Mouse (Mus musculus): ENCODE results near the gene Tmem132e. TPM values are rescaled to one million over a fixed set of nuclear protein-coding genes. Genes with fewer than 3 reads are reported as not detected.

Tmem132e gene
- 0.04 TPM in 1 of 2 replicates, not detected in the other for polyA plus RNA-seq (2015; fragmentation: Nextera tagmentation; extraction: Ambion mirVana)

- Histone ChIP-seq H3K9ac (replicated peaks; ENCODE audit: low read depth) (no peak within 1 kb of the TSS), H3K4me2 (replicated peaks; ENCODE audit: low read depth, low read length) (peak within 1 kb of the TSS; percentile 61), H3K9me3 (ENCODE audit: low read length) (no peaks in the 10 kb centered on the region), H3K27me3 (replicated peaks; ENCODE audit: insufficient read depth, low read length) (peaks cover 59% of the 10 kb centered on the region), H3K27ac (ENCODE audit: low read length) (no peak within 1 kb of the TSS), H3K36me3 (ENCODE audit: insufficient read depth, low read length) (no peaks in the 10 kb centered on the region), H3K4me1 (ENCODE audit: insufficient read depth, low read depth, low read length) (no peaks in the 10 kb centered on the region), H3K4me3 (ENCODE audit: low read depth, low read length) (peak within 1 kb of the TSS; percentile 35)
- under 1% methylated on average over 72 of the region's 88 CpGs for WGBS
- no peak for DNase-seq (ENCODE audit: low spot score)
- no peak for ATAC-seq
- TF ChIP-seq EP300 (IDR thresholded peaks at IDR 0.05), result no peak
- TF ChIP-seq CTCF (IDR thresholded peaks at IDR 0.05), result 0 out of 2 replicates have a peak, but pooled peaks have one; percentile 2
These were observed at the start of gene Tmem132e for GRCm38 (mm10) chr11:82388371-82389313. TSS of gene Tmem132e (plus strand) at chr11:82388900.

DNA sequence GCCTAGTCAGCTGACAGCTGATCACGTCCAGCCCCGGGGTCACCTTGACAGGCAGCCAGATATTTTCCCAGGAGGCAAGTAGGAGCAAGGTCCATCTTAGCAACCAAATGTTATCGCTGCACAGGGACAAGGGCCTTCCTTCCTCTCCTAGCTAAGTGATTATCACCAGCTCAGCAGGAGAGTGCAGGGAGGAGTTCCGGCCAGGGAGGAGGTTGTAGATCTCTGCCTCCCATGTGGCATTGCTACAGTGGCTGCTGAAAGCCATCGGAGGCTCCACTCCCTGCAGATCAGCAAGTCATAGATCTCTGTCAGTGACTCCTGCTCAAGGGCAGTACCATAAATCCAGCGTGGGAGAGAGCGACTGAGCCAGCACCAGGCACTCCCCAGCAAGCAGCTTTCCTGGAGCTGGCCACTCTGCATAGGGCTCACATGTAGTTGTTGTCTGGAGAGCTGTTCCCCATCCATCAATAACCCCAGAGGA is 48.7 kb upstream of the Tmem132e start:
- Histone ChIP-seq H3K4me3 (ENCODE audit: low read depth, low read length) (no peak overlapping the region), H3K4me2 (replicated peaks; ENCODE audit: low read depth, low read length) (no peak overlapping the region), H3K9me3 (ENCODE audit: low read length) (no peaks in the 10 kb centered on the region), H3K36me3 (ENCODE audit: insufficient read depth, low read length) (no peaks in the 10 kb centered on the region), H3K27ac (ENCODE audit: low read length) (no peak overlapping the region), H3K27me3 (replicated peaks; ENCODE audit: insufficient read depth, low read length) (no peaks in the 10 kb centered on the region), H3K4me1 (ENCODE audit: insufficient read depth, low read depth, low read length) (no peaks in the 10 kb centered on the region), H3K9ac (replicated peaks; ENCODE audit: low read depth) (no peak overlapping the region)
- DNase-seq (ENCODE audit: low spot score), result no peak
- ATAC-seq, result no peak
- TF ChIP-seq CTCF (IDR thresholded peaks at IDR 0.05), result no peak
- TF ChIP-seq EP300 (IDR thresholded peaks at IDR 0.05), result no peak
- 21% methylated on average over 7 of the region's 7 CpGs for WGBS

GRCm38 (mm10) chr11:82340416-82340815 is 48.3 kb upstream of the Tmem132e start:
- Histone ChIP-seq H3K4me1 (ENCODE audit: insufficient read depth, low read depth, low read length) (no peaks in the 10 kb centered on the region), H3K4me3 (ENCODE audit: low read depth, low read length) (no peak overlapping the region), H3K36me3 (ENCODE audit: insufficient read depth, low read length) (no peaks in the 10 kb centered on the region), H3K27me3 (replicated peaks; ENCODE audit: insufficient read depth, low read length) (no peaks in the 10 kb centered on the region), H3K27ac (ENCODE audit: low read length) (no peak overlapping the region), H3K4me2 (replicated peaks; ENCODE audit: low read depth, low read length) (no peak overlapping the region), H3K9me3 (ENCODE audit: low read length) (no peaks in the 10 kb centered on the region), H3K9ac (replicated peaks; ENCODE audit: low read depth) (no peak overlapping the region)
- ATAC-seq, result no peak
- TF ChIP-seq EP300 (IDR thresholded peaks at IDR 0.05) (no peak), CTCF (IDR thresholded peaks at IDR 0.05) (no peak)
- DNase-seq (ENCODE audit: low spot score), result no peak
- 30% methylated on average over 6 of the region's 6 CpGs for WGBS

DNA sequence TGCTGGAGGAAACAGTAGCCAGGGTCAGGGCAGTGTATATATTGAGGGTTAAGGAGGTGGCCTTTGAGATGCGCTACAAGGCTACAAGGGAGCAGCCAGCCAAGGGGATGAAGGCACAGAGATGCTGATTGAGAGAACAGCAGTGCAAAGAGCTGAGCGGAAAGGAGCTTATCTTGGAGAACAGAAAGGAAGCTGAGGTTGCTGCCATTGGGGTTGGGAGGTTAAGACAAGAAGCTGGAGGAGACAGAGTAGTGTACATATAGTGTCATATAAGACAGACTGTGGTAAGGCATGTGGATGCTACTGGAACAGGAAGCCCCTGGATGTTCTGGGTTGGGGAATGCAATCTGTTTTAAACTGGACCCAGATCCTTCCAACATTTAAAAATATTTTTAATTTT is 47.8 kb upstream of the Tmem132e start:
- Histone ChIP-seq H3K4me1 (ENCODE audit: insufficient read depth, low read depth, low read length) (no peaks in the 10 kb centered on the region), H3K36me3 (ENCODE audit: insufficient read depth, low read length) (no peaks in the 10 kb centered on the region), H3K27me3 (replicated peaks; ENCODE audit: insufficient read depth, low read length) (no peaks in the 10 kb centered on the region), H3K9me3 (ENCODE audit: low read length) (no peaks in the 10 kb centered on the region), H3K4me2 (replicated peaks; ENCODE audit: low read depth, low read length) (no peak overlapping the region), H3K27ac (ENCODE audit: low read length) (no peak overlapping the region), H3K4me3 (ENCODE audit: low read depth, low read length) (no peak overlapping the region), H3K9ac (replicated peaks; ENCODE audit: low read depth) (no peak overlapping the region)
- 27% methylated on average over 2 of the region's 2 CpGs for WGBS
- TF ChIP-seq EP300 (IDR thresholded peaks at IDR 0.05) (no peak), CTCF (IDR thresholded peaks at IDR 0.05) (no peak)
- no peak for DNase-seq (ENCODE audit: low spot score)
- ATAC-seq, result no peak

DNA sequence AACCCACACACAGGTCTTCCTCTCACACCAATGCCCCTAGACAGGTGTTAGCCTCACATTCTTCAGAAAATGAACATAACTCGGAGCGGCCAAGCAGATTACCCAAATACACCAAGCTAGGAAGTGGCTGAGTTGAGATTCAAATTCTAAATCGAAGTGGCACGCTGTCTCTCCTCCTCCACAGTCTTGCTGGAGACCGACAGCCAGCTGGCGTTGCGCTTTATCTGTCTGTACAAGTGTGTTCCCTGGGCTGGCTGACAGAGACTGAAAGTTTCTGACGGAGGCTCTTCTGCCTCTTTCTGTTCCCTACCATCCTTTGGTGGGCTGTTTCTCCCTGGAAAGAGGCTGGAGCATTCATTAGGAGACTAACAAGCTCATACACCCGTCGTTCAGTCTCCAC is 37.7 kb upstream of the Tmem132e start:
- DNase-seq (ENCODE audit: low spot score) (no peak), ATAC-seq (no peak)
- WGBS, result 81% methylated on average over 10 of the region's 10 CpGs
- Histone ChIP-seq H3K36me3 (ENCODE audit: insufficient read depth, low read length) (no peaks in the 10 kb centered on the region), H3K9ac (replicated peaks; ENCODE audit: low read depth) (no peak overlapping the region), H3K4me2 (replicated peaks; ENCODE audit: low read depth, low read length) (no peak overlapping the region), H3K4me1 (ENCODE audit: insufficient read depth, low read depth, low read length) (no peaks in the 10 kb centered on the region), H3K9me3 (ENCODE audit: low read length) (no peaks in the 10 kb centered on the region), H3K27me3 (replicated peaks; ENCODE audit: insufficient read depth, low read length) (no peaks in the 10 kb centered on the region), H3K27ac (ENCODE audit: low read length) (no peak overlapping the region), H3K4me3 (ENCODE audit: low read depth, low read length) (no peak overlapping the region)
- TF ChIP-seq CTCF (IDR thresholded peaks at IDR 0.05), result no peak
- TF ChIP-seq EP300 (IDR thresholded peaks at IDR 0.05), result no peak

GRCm38 (mm10) chr11:82370151-82370550 is 18.5 kb upstream of the Tmem132e start:
- TF ChIP-seq CTCF (IDR thresholded peaks at IDR 0.05) (no peak), EP300 (IDR thresholded peaks at IDR 0.05) (no peak)
- Histone ChIP-seq H3K9ac (replicated peaks; ENCODE audit: low read depth) (no peak overlapping the region), H3K27ac (ENCODE audit: low read length) (no peak overlapping the region), H3K9me3 (ENCODE audit: low read length) (no peaks in the 10 kb centered on the region), H3K36me3 (ENCODE audit: insufficient read depth, low read length) (no peaks in the 10 kb centered on the region), H3K4me1 (ENCODE audit: insufficient read depth, low read depth, low read length) (no peaks in the 10 kb centered on the region), H3K27me3 (replicated peaks; ENCODE audit: insufficient read depth, low read length) (no peaks in the 10 kb centered on the region), H3K4me3 (ENCODE audit: low read depth, low read length) (no peak overlapping the region), H3K4me2 (replicated peaks; ENCODE audit: low read depth, low read length) (no peak overlapping the region)
- WGBS, result 58% methylated on average over 11 of the region's 11 CpGs
- DNase-seq (ENCODE audit: low spot score) (no peak), ATAC-seq (no peak)
